Comparison of ENCODE assay signal across 8 mouse cellular contexts in genomic region chr17:56233818-56234469, GRCm38 (mm10). TPM values are rescaled to one million over a fixed set of nuclear protein-coding genes. Genes with fewer than 3 reads are reported as not detected.
DNase-seq lines count a peak whose midpoint lies in the region; ATAC-seq and TF ChIP-seq lines count a peak whose summit lies in the region.

No protein-coding gene starts in this region.

- H3K4me2 ChIP-seq in CH12.LX (ENCODE audit: insufficient read depth, low read depth, poor library complexity, severe bottlenecking), result peak overlapping the region; percentile 45; the same call in 1 of the 2 replicates
- peak overlapping the region; percentile 18; the same call in 1 of the 2 replicates for H3K4me2 ChIP-seq in forebrain, embryonic 11.5 days (ENCODE audit: low read depth, low read length, severe bottlenecking)
- H3K4me2 ChIP-seq in intestine, embryonic 16.5 days (ENCODE audit: low read depth, low read length), result no peak overlapping the region; the same call in 1 of the 2 replicates

- TF ChIP-seq EP300 in CH12.LX (IDR thresholded peaks at IDR 0.05; ENCODE audit: low read length), result no peak

- no peaks in the 10 kb centered on the region for H3K9me3 ChIP-seq in CH12.LX (replicated peaks; ENCODE audit: low read length)
- H3K9me3 ChIP-seq in forebrain, embryonic 11.5 days (ENCODE audit: control insufficient read depth, low read length), result no peaks in the 10 kb centered on the region
- no peaks in the 10 kb centered on the region for H3K9me3 ChIP-seq in intestine, embryonic 16.5 days (ENCODE audit: control insufficient read depth, low read length)

- H3K36me3 ChIP-seq in CH12.LX (replicated peaks in 1 of 2; ENCODE audit: control insufficient read depth in 1 of 2, insufficient read depth in 1 of 2, low read length in 1 of 2), result no peaks in the 10 kb centered on the region
- H3K36me3 ChIP-seq in forebrain, embryonic 11.5 days (ENCODE audit: control insufficient read depth, insufficient read depth, low read length), result no peaks in the 10 kb centered on the region
- H3K36me3 ChIP-seq in intestine, embryonic 16.5 days (ENCODE audit: control insufficient read depth, insufficient read depth, low read length), result no peaks in the 10 kb centered on the region
- H3K36me3 ChIP-seq in thymus, adult 2 months (ENCODE audit: control insufficient read depth, insufficient read depth, low read length), result no peaks in the 10 kb centered on the region

- H3K4me3 ChIP-seq in CH12.LX (replicated peaks in 1 of 3; ENCODE audit: low read depth in 2 of 3, low read length in 2 of 3, poor library complexity in 1 of 3), result no peak overlapping the region
- no peak overlapping the region for H3K4me3 ChIP-seq in forebrain, embryonic 11.5 days (ENCODE audit: low read depth, low read length)
- H3K4me3 ChIP-seq in intestine, embryonic 16.5 days (ENCODE audit: low read length), result no peak overlapping the region
- no peak overlapping the region for H3K4me3 ChIP-seq in thymus, adult 2 months (ENCODE audit: control insufficient read depth, insufficient read depth, low read length)

- 3% methylated on average over 14 of the region's 14 CpGs for WGBS in forebrain, embryonic 11.5 days
- 2% methylated on average over 14 of the region's 14 CpGs for WGBS in intestine, embryonic 16.5 days
- 4% methylated on average over 14 of the region's 14 CpGs for WGBS in thymus, adult 2 months

- H3K27ac ChIP-seq in CH12.LX (ENCODE audit: insufficient read depth, low read depth), result no peak overlapping the region
- H3K27ac ChIP-seq in forebrain, embryonic 11.5 days (ENCODE audit: low read depth, low read length), result no peak overlapping the region
- H3K27ac ChIP-seq in intestine, embryonic 16.5 days (ENCODE audit: low read length), result no peak overlapping the region
- no peak overlapping the region for H3K27ac ChIP-seq in thymus, adult 2 months (ENCODE audit: control insufficient read depth, insufficient read depth, low read length)

- TF ChIP-seq POLR2A in CH12.LX (IDR thresholded peaks at IDR 0.05; ENCODE audit: low read depth, low read length), result no peak
- TF ChIP-seq POLR2A in thymus, adult 2 months (IDR thresholded peaks at IDR 0.05; ENCODE audit: control insufficient read depth, extremely low read depth, insufficient read depth, low read length, poor library complexity), result no peak

- no peak for TF ChIP-seq CTCF in CH12.LX (conservative IDR thresholded peaks at IDR 0.05 in 1 of 2, IDR thresholded peaks at IDR 0.05 in 1 of 2; ENCODE audit: low read depth in 2 of 2, low read length in 2 of 2)
- TF ChIP-seq CTCF in thymus, adult 2 months (IDR thresholded peaks at IDR 0.05; ENCODE audit: borderline replicate concordance, control insufficient read depth, extremely low read depth, insufficient read depth, low read length, poor library complexity), result no peak

- ATAC-seq in forebrain, embryonic 11.5 days (replicated peaks; ENCODE audit: low FRiP score), result peak; percentile 90
- peak; percentile 94 for ATAC-seq in intestine, embryonic 16.5 days

- peaks cover 64% of the 10 kb centered on the region for H3K27me3 ChIP-seq in CH12.LX (replicated peaks)
- H3K27me3 ChIP-seq in forebrain, embryonic 11.5 days (ENCODE audit: control insufficient read depth, insufficient read depth, low read length), result no peaks in the 10 kb centered on the region
- H3K27me3 ChIP-seq in intestine, embryonic 16.5 days (replicated peaks; ENCODE audit: control insufficient read depth, insufficient read depth, low read length), result no peaks in the 10 kb centered on the region
- H3K27me3 ChIP-seq in thymus, adult 2 months (ENCODE audit: control insufficient read depth, insufficient read depth, low read length), result no peaks in the 10 kb centered on the region

- H3K79me2 ChIP-seq in CH12.LX (replicated peaks; ENCODE audit: control insufficient read depth, extremely low read depth, insufficient read depth, poor library complexity, severe bottlenecking), result no peaks in the 10 kb centered on the region

- intact Hi-C loops in left cerebral cortex, postnatal 10 days (cut with DNase I), result no loop called here

- in situ Hi-C loops in CH12.LX (cut with MboI; ENCODE audit: low pct_ligation_motif_present, low pct_unique_long_range_greater_than_20kb, low sequenced_read_pairs), result no loop called here

- H3K4me1 ChIP-seq in CH12.LX (ENCODE audit: control insufficient read depth in 1 of 2, insufficient read depth in 2 of 2), result peaks cover 6 to 11% of the 10 kb centered on the region in 2 experiments
- H3K4me1 ChIP-seq in forebrain, embryonic 11.5 days (replicated peaks; ENCODE audit: control insufficient read depth, insufficient read depth, low read length), result peaks cover 4% of the 10 kb centered on the region
- peaks cover 3% of the 10 kb centered on the region; the same call in 1 of the 2 replicates for H3K4me1 ChIP-seq in intestine, embryonic 16.5 days (ENCODE audit: control insufficient read depth, insufficient read depth, low read length)
- no peaks in the 10 kb centered on the region for H3K4me1 ChIP-seq in thymus, adult 2 months (replicated peaks; ENCODE audit: control insufficient read depth, insufficient read depth, low read length)

- no peak for TF ChIP-seq RAD21 in CH12.LX (IDR thresholded peaks at IDR 0.05; ENCODE audit: low read depth, low read length)

- dilution Hi-C loops in CH12.LX (cut with MboI; ENCODE audit: extremely low pct_ligation_motif_present, extremely low pct_unique_long_range_greater_than_20kb, low sequenced_read_pairs), result no loop called here

- no peak for DNase-seq in CH12.LX (ENCODE audit: extremely low read depth)
- peak; percentile 97 for DNase-seq in brain, adult 2 months (ENCODE audit: low read depth, low spot score)
- DNase-seq in forebrain, embryonic 11.5 days (ENCODE audit: low spot score), result peak; percentile 85
- DNase-seq in left cerebral cortex, postnatal 10 days (ENCODE audit: extremely low spot score in 1 of 2, low spot score in 2 of 2), result peak; percentile 90 to 91
- peak; percentile 73 for DNase-seq in neural tube, embryonic 10.5 days (ENCODE audit: extremely low spot score, low spot score)
- DNase-seq in thymus, adult 18-20 months, result no peak
- DNase-seq in thymus, adult 2 months, result no peak

- H3K9ac ChIP-seq in CH12.LX (ENCODE audit: insufficient read depth, low read depth), result no peak overlapping the region
- no peak overlapping the region for H3K9ac ChIP-seq in forebrain, embryonic 11.5 days (ENCODE audit: low read length)
- no peak overlapping the region for H3K9ac ChIP-seq in intestine, embryonic 16.5 days (ENCODE audit: low read depth, low read length)

TF ChIP-seq in CH12.LX, 34 proteins besides CTCF, POLR2A, EP300 and RAD21:
- TF ChIP-seq USF2 (conservative IDR thresholded peaks at IDR 0.05; ENCODE audit: low read depth, low read length), result peak; percentile 63
- TF ChIP-seq BHLHE40 (IDR thresholded peaks at IDR 0.05; ENCODE audit: low read depth, low read length), result no peak
- TF ChIP-seq USF1 (IDR thresholded peaks at IDR 0.05; ENCODE audit: low read depth, low read length), result peak; percentile 66

RNA-seq across cellular contexts. Expression of gene Dpp9, which starts 15.2 kb away (rescaled TPM):
- total RNA-seq in CH12.LX (2012; rRNA removed) (23.0 and 23.5 TPM in 2 replicates), CH12.LX (2014; rRNA removed) (13.5 and 13.8 TPM in 2 replicates)
- polyA plus RNA-seq in CH12.LX (2012; ENCODE audit: insufficient read length, low read depth), result 34.9 and 37.9 TPM in 2 replicates
- 48.0 and 50.6 TPM in 2 replicates for polyA plus RNA-seq in forebrain, embryonic 11.5 days (2014; fragmentation: Nextera tagmentation; extraction: Ambion mirVana)
- 33.5 and 35.1 TPM in 2 replicates for polyA plus RNA-seq in intestine, embryonic 16.5 days (2015; fragmentation: Nextera tagmentation; extraction: Ambion mirVana)
- total RNA-seq in left cerebral cortex, postnatal 10 days (2021), result 10 to 100 TPM; 43.8 to 44.8 TPM
- 85.6 and 95.2 TPM in 2 replicates for polyA plus RNA-seq in thymus, adult 2 months (2012; rRNA removed)

RNA-seq across cellular contexts. Expression of gene Fem1a, which starts 22.7 kb away (rescaled TPM):
- total RNA-seq in CH12.LX (2012; rRNA removed), result 26.0 and 28.0 TPM in 2 replicates
- total RNA-seq in CH12.LX (2014; rRNA removed), result 14.9 and 17.5 TPM in 2 replicates
- polyA plus RNA-seq in CH12.LX (2012; ENCODE audit: insufficient read length, low read depth), result 14.7 and 16.6 TPM in 2 replicates
- 16.5 and 16.6 TPM in 2 replicates for polyA plus RNA-seq in forebrain, embryonic 11.5 days (2014; fragmentation: Nextera tagmentation; extraction: Ambion mirVana)
- 11.7 and 12.8 TPM in 2 replicates for polyA plus RNA-seq in intestine, embryonic 16.5 days (2015; fragmentation: Nextera tagmentation; extraction: Ambion mirVana)
- total RNA-seq in left cerebral cortex, postnatal 10 days (2021), result 10 to 100 TPM; 45.4 TPM
- polyA plus RNA-seq in thymus, adult 2 months (2012; rRNA removed), result 43.1 and 45.2 TPM in 2 replicates

RNA-seq across cellular contexts. Expression of gene Ticam1, which starts 42.6 kb away (rescaled TPM):
- total RNA-seq in CH12.LX (2012; rRNA removed) (15.9 and 17.6 TPM in 2 replicates), CH12.LX (2014; rRNA removed) (4.5 and 6.4 TPM in 2 replicates)
- 14.6 and 18.6 TPM in 2 replicates for polyA plus RNA-seq in CH12.LX (2012; ENCODE audit: insufficient read length, low read depth)
- 2.5 and 3.0 TPM in 2 replicates for polyA plus RNA-seq in forebrain, embryonic 11.5 days (2014; fragmentation: Nextera tagmentation; extraction: Ambion mirVana)
- 16.4 and 19.4 TPM in 2 replicates for polyA plus RNA-seq in intestine, embryonic 16.5 days (2015; fragmentation: Nextera tagmentation; extraction: Ambion mirVana)
- total RNA-seq in left cerebral cortex, postnatal 10 days (2021), result 1 to 10 TPM; 4.0 to 4.2 TPM
- 21.6 and 23.1 TPM in 2 replicates for polyA plus RNA-seq in thymus, adult 2 months (2012; rRNA removed)

RNA-seq across cellular contexts. Expression of gene Mydgf, which starts 50.2 kb away (rescaled TPM):
- total RNA-seq in CH12.LX (2012; rRNA removed) (101 and 106 TPM in 2 replicates), CH12.LX (2014; rRNA removed) (85.0 and 85.5 TPM in 2 replicates)
- polyA plus RNA-seq in CH12.LX (2012; ENCODE audit: insufficient read length, low read depth), result 61.1 and 76.0 TPM in 2 replicates
- polyA plus RNA-seq in forebrain, embryonic 11.5 days (2014; fragmentation: Nextera tagmentation; extraction: Ambion mirVana), result 55.4 and 64.0 TPM in 2 replicates
- 119 and 121 TPM in 2 replicates for polyA plus RNA-seq in intestine, embryonic 16.5 days (2015; fragmentation: Nextera tagmentation; extraction: Ambion mirVana)
- 10 to 100 TPM; 49.4 to 51.4 TPM for total RNA-seq in left cerebral cortex, postnatal 10 days (2021)
- polyA plus RNA-seq in thymus, adult 2 months (2012; rRNA removed), result 57.4 and 62.3 TPM in 2 replicates

RNA-seq across cellular contexts. Expression of gene Plin3, which starts 58.7 kb away (rescaled TPM):
- 18.8 and 23.3 TPM in 2 replicates for total RNA-seq in CH12.LX (2012; rRNA removed)
- total RNA-seq in CH12.LX (2014; rRNA removed), result 17.0 and 17.3 TPM in 2 replicates
- 17.9 and 18.5 TPM in 2 replicates for polyA plus RNA-seq in CH12.LX (2012; ENCODE audit: insufficient read length, low read depth)
- 37.5 and 44.6 TPM in 2 replicates for polyA plus RNA-seq in forebrain, embryonic 11.5 days (2014; fragmentation: Nextera tagmentation; extraction: Ambion mirVana)
- polyA plus RNA-seq in intestine, embryonic 16.5 days (2015; fragmentation: Nextera tagmentation; extraction: Ambion mirVana), result 287 and 364 TPM in 2 replicates
- 1 to 10 TPM; 3.8 to 5.4 TPM for total RNA-seq in left cerebral cortex, postnatal 10 days (2021)
- 29.3 and 33.0 TPM in 2 replicates for polyA plus RNA-seq in thymus, adult 2 months (2012; rRNA removed)

Comparison
In these comparisons a context has a peak if more than half of its experiments do, and no peak if none do; other contexts are left out.
1. DNase-seq: peak in brain, adult 2 months (single experiment), forebrain, embryonic 11.5 days (single experiment), left cerebral cortex, postnatal 10 days (2 of 2) and neural tube, embryonic 10.5 days (single experiment); none in CH12.LX (single experiment), thymus, adult 18-20 months (0 of 2) and thymus, adult 2 months (single experiment).